ENCODE assay signal across 8 mouse cellular contexts in genomic region chr4:154105381-154106001, GRCm38 (mm10). TPM values are rescaled to one million over a fixed set of nuclear protein-coding genes. Genes with fewer than 3 reads are reported as not detected.
A peak's percentile ranks its signal among the peaks of the same experiment; 100 is the strongest.
DNase-seq lines count a peak whose midpoint lies in the region; ATAC-seq and TF ChIP-seq lines count a peak whose summit lies in the region.

No protein-coding gene starts in this region.

- H3K4me2 ChIP-seq in lung, embryonic 16.5 days (ENCODE audit: low read depth, low read length): peak overlapping the region; percentile 41

- peaks cover 61% of the 10 kb centered on the region for H3K27me3 ChIP-seq in erythroblast, embryonic 14.5 days (ENCODE audit: control insufficient read depth)
- H3K27me3 ChIP-seq in lung, embryonic 16.5 days (ENCODE audit: control insufficient read depth, insufficient read depth, low read depth, low read length): no peaks in the 10 kb centered on the region

- H3K27ac ChIP-seq in layer of hippocampus, adult 2 months: no peak overlapping the region
- no peak overlapping the region for H3K27ac ChIP-seq in lung, embryonic 16.5 days (ENCODE audit: low read length)

- DNase-seq in ES-CJ7 (ENCODE audit: low read depth, low spot score): peak; percentile 92
- DNase-seq in c-Kit-negative CD71-positive TER-119-positive erythroid progenitor cells, embryonic 14.5 days (ENCODE audit: low read depth, low spot score): peak; percentile 56
- DNase-seq in heart, postnatal 4 days: peak; percentile 65
- DNase-seq in layer of hippocampus, adult 2 months (ENCODE audit: low spot score in 2 of 2): peak in 1 of 2 experiments; percentile 73
- DNase-seq in retina, adult 2 months (ENCODE audit: low read depth, low spot score): peak; percentile 22
- peak; percentile 78 for DNase-seq in thymus, postnatal 4 days

- 28% methylated on average over 20 of the region's 20 CpGs for WGBS in lung, embryonic 16.5 days

- no peaks in the 10 kb centered on the region for H3K9me3 ChIP-seq in erythroblast, embryonic 14.5 days (ENCODE audit: control insufficient read depth, low read length)
- H3K9me3 ChIP-seq in lung, embryonic 16.5 days (ENCODE audit: control insufficient read depth, low read length): no peaks in the 10 kb centered on the region

- peak; percentile 44 for ATAC-seq in lung, embryonic 16.5 days (ENCODE audit: low read depth)

- peak; percentile 92 for TF ChIP-seq CTCF in layer of hippocampus, adult 2 months (conservative IDR thresholded peaks at IDR 0.05)

- H3K36me3 ChIP-seq in erythroblast, embryonic 14.5 days (ENCODE audit: control insufficient read depth): no peaks in the 10 kb centered on the region
- H3K36me3 ChIP-seq in lung, embryonic 16.5 days (ENCODE audit: control insufficient read depth, insufficient read depth, low read length): no peaks in the 10 kb centered on the region

- no peak overlapping the region for H3K9ac ChIP-seq in lung, embryonic 16.5 days (ENCODE audit: low read length)

- H3K4me1 ChIP-seq in erythroblast, embryonic 14.5 days (ENCODE audit: control insufficient read depth): peaks cover 10% of the 10 kb centered on the region
- no peaks in the 10 kb centered on the region for H3K4me1 ChIP-seq in lung, embryonic 16.5 days (replicated peaks; ENCODE audit: control insufficient read depth, insufficient read depth, low read length)

- peak overlapping the region; percentile 50 for H3K4me3 ChIP-seq in erythroblast, embryonic 14.5 days (replicated peaks)
- H3K4me3 ChIP-seq in layer of hippocampus, adult 2 months: peak overlapping the region; percentile 5; the same call in 1 of the 2 replicates
- peak overlapping the region; percentile 18; the same call in 1 of the 2 replicates for H3K4me3 ChIP-seq in lung, embryonic 16.5 days (ENCODE audit: low read length)

RNA-seq across cellular contexts. Expression of gene Trp73, which starts 34.5 kb away (rescaled TPM):
- polyA plus RNA-seq in erythroblast, embryonic 14.5 days (2012): 0.11 TPM in 1 of 2 replicates, not detected in the other
- not detected for total RNA-seq in heart, postnatal 4 days (2021)
- 1 to 10 TPM; 3.3 to 3.6 TPM for total RNA-seq in layer of hippocampus, adult 2 months (2021)
- polyA plus RNA-seq in lung, embryonic 16.5 days (2015; fragmentation: Nextera tagmentation; extraction: Ambion mirVana): 3.4 and 5.2 TPM in 2 replicates

RNA-seq across cellular contexts. Expression of gene Wrap73, which starts 36.7 kb away (rescaled TPM):
- 1.4 and 1.9 TPM in 2 replicates for polyA plus RNA-seq in erythroblast, embryonic 14.5 days (2012)
- 10 to 100 TPM; 11.6 to 13.3 TPM for total RNA-seq in heart, postnatal 4 days (2021)
- 10 to 100 TPM; 32.4 to 33.3 TPM for total RNA-seq in layer of hippocampus, adult 2 months (2021)
- 36.0 and 39.2 TPM in 2 replicates for polyA plus RNA-seq in lung, embryonic 16.5 days (2015; fragmentation: Nextera tagmentation; extraction: Ambion mirVana)

RNA-seq across cellular contexts. Expression of gene Tprgl, which starts 55.0 kb away (rescaled TPM):
- 30.6 and 36.0 TPM in 2 replicates for polyA plus RNA-seq in erythroblast, embryonic 14.5 days (2012)
- total RNA-seq in heart, postnatal 4 days (2021): 100 to 1,000 TPM; 100 to 113 TPM
- 100 to 1,000 TPM; 171 to 177 TPM for total RNA-seq in layer of hippocampus, adult 2 months (2021)
- polyA plus RNA-seq in lung, embryonic 16.5 days (2015; fragmentation: Nextera tagmentation; extraction: Ambion mirVana): 144 and 148 TPM in 2 replicates

Comparison
In these comparisons a context has a peak if more than half of its experiments do, and no peak if none do; other contexts are left out.
1. RNA of gene Trp73, which starts 34.5 kb away (total RNA-seq): 3.3 to 3.6 TPM in layer of hippocampus, adult 2 months; not detected in heart, postnatal 4 days; every median in the first group is over 4 times any median in the second.
2. Peak in every context shown above with its lines, with median percentiles within 50 percentile points of each other: H3K4me3 ChIP-seq.